Mouse (Mus musculus) neural tube, embryonic 12.5 days (tissue): ENCODE results near the gene Txn1. TPM values are rescaled to one million over a fixed set of nuclear protein-coding genes. Genes with fewer than 3 reads are reported as not detected.

ENCODE experiments used
- polyA plus RNA-seq: library from polyadenylated mRNA; unstranded; fragments of >200 nt; fragmentation: Nextera tagmentation; extraction: Ambion mirVana; gene quantifications from 2 replicates; pipeline ENCODE4 v1.2.1, GENCODE M21; 2016

The Txn1 gene
- polyA plus RNA-seq, 1 experiment from 2014 or later = 301 TPM

Other genes with a start within 250 kb of the Txn1 start
- gene Akap2, start 238.8 kb downstream of the Txn1 start, polyA plus RNA-seq = 26.8 and 28.9 TPM in 2 replicates
- gene D630039A03Rik, start 40.1 kb downstream of the Txn1 start, polyA plus RNA-seq = 0.40 and 0.52 TPM in 2 replicates
- gene Txndc8, start 52.7 kb upstream of the Txn1 start, polyA plus RNA-seq = not detected in 2 replicates